Mouse (Mus musculus): ENCODE results near the gene 9230110F15Rik. TPM values are rescaled to one million over a fixed set of nuclear protein-coding genes. Genes with fewer than 3 reads are reported as not detected.
"Not testable (repeated sequence)": the region's sequence is repeated elsewhere in the genome, so short reads cannot be mapped to it uniquely, and the experiment has no call there.

Gene 9230110F15Rik
- polyA plus RNA-seq (2015; fragmentation: Nextera tagmentation; extraction: Ambion mirVana) = not detected in 2 replicates

GRCm38 (mm10) chr9:35844050-35844449, at the start of gene 9230110F15Rik:
Gene 9230110F15Rik, minus strand, starts transcription at chr9:35844150.
- Histone ChIP-seq H3K4me3 (no peak within 1 kb of the TSS), H3K27ac (no peak within 1 kb of the TSS), H3K4me1 (no peaks in the 10 kb centered on the region), H3K9ac (no peak within 1 kb of the TSS), H3K36me3 (no peaks in the 10 kb centered on the region), H3K9me3 (no peaks in the 10 kb centered on the region), H3K27me3 (no peaks in the 10 kb centered on the region), H3K4me2 (no peak within 1 kb of the TSS)
- no peak for ATAC-seq (ENCODE audit: insufficient number of reproducible peaks, insufficient read depth, low FRiP score, low TSS enrichment, low read depth)
- 73% methylated on average over 1 of the region's 1 CpGs for WGBS

DNA sequence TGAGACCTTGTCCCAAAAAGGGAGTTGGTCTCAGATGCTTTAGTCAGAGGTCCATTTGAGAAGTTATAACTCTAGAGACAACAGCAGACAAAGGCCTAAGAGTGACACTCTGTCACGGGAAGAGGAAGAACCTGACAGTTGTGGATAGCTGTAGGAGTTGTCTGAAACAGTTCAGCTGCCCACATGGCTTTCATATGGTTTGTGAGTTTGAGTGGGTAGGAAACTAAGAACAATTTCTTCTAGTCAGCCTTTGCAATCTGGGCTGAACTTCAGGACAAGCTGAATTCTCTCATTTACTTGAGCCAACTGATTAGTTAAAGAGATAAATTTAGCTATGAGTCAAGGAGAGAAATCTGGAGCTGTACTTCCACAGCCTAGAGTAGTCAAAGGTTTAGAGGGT, 49.2 kb upstream of the 9230110F15Rik start:
- WGBS = 58% methylated on average over 1 of the region's 1 CpGs
- H3K4me3 ChIP-seq; H3K4me1 ChIP-seq; H3K4me2 ChIP-seq; H3K27ac ChIP-seq; H3K27me3 ChIP-seq; H3K36me3 ChIP-seq; H3K9ac ChIP-seq; ATAC-seq (ENCODE audit: insufficient number of reproducible peaks, insufficient read depth, low FRiP score, low TSS enrichment, low read depth); H3K9me3 ChIP-seq: not testable (repeated sequence)

- 92% methylated on average over 15 of the region's 15 CpGs for WGBS
These were observed 26.1 kb downstream of the 9230110F15Rik start for GRCm38 (mm10) chr9:35817881-35818280.

GRCm38 (mm10) chr9:35798146-35798545, 45.8 kb downstream of the 9230110F15Rik start:
- no peak overlapping the region for H3K9ac ChIP-seq
- H3K9me3 ChIP-seq = no peaks in the 10 kb centered on the region
- no peak for ATAC-seq (ENCODE audit: insufficient number of reproducible peaks, insufficient read depth, low FRiP score, low TSS enrichment, low read depth)
- no peaks in the 10 kb centered on the region for H3K4me1 ChIP-seq
- H3K36me3 ChIP-seq = no peaks in the 10 kb centered on the region
- H3K4me2 ChIP-seq = no peak overlapping the region
- H3K27ac ChIP-seq = no peak overlapping the region
- no peaks in the 10 kb centered on the region for H3K27me3 ChIP-seq
- no peak overlapping the region for H3K4me3 ChIP-seq

More at GRCm38 (mm10) chr9:35817881-35818280, 26.1 kb downstream of the 9230110F15Rik start:
- peaks cover 12% of the 10 kb centered on the region; the same call in 1 of the 2 replicates for H3K9me3 ChIP-seq
- H3K4me3 ChIP-seq; ATAC-seq (ENCODE audit: insufficient number of reproducible peaks, insufficient read depth, low FRiP score, low TSS enrichment, low read depth); H3K4me1 ChIP-seq; H3K36me3 ChIP-seq; H3K27ac ChIP-seq; H3K4me2 ChIP-seq; H3K27me3 ChIP-seq; H3K9ac ChIP-seq: not testable (repeated sequence)

DNA sequence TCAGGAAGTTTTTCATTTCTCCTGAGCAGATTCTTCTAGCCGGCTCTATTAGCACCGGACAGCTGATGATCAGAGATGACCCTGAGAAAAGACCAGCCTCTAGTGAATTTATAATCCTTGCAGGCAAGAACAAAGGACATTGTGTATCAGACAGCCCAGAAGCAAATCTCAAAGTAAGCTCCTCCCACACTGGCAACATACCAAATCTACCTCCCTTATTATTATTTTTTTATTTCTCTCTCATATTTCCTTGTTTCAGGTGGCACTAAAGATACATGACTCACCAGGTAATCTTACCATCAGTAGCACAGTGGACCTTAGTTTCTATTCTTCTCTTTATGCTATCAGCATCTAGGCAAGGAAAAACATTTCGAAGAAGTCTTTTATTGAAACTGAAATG, 53.9 kb downstream of the 9230110F15Rik start, which contains the start of the genes Gm27235 and D730048I06Rik:
Gene Gm27235 (minus strand): TSS at position 101 of the 400 bp plus-strand sequence.
Gene D730048I06Rik (minus strand): TSS at position 112 of the 400 bp plus-strand sequence.
- no peaks in the 10 kb centered on the region for H3K36me3 ChIP-seq
- ATAC-seq (ENCODE audit: insufficient number of reproducible peaks, insufficient read depth, low FRiP score, low TSS enrichment, low read depth) = no peak
- H3K9me3 ChIP-seq = 0 out of 2 replicates have a peak, but pooled peaks cover 5% of the 10 kb centered on the region
- H3K4me2 ChIP-seq = no peak within 1 kb of the TSS
- H3K4me1 ChIP-seq = no peaks in the 10 kb centered on the region
- WGBS = 91% methylated on average over 3 of the region's 3 CpGs
- no peak within 1 kb of the TSS for H3K9ac ChIP-seq
- H3K4me3 ChIP-seq = no peak within 1 kb of the TSS
- no peaks in the 10 kb centered on the region for H3K27me3 ChIP-seq
- H3K27ac ChIP-seq = no peak within 1 kb of the TSS

Other genes with a start within 250 kb of the 9230110F15Rik start
- not detected in 2 replicates for gene Pate4, start 232.2 kb downstream of the 9230110F15Rik start, polyA plus RNA-seq (2015; fragmentation: Nextera tagmentation; extraction: Ambion mirVana)
- gene Pate3, start 195.9 kb downstream of the 9230110F15Rik start, polyA plus RNA-seq (2015; fragmentation: Nextera tagmentation; extraction: Ambion mirVana) = not detected in 2 replicates
- not detected in 2 replicates for gene Pate1, start 156.8 kb downstream of the 9230110F15Rik start, polyA plus RNA-seq (2015; fragmentation: Nextera tagmentation; extraction: Ambion mirVana)
- not detected in 2 replicates for gene Gm17677, start 103.1 kb downstream of the 9230110F15Rik start, polyA plus RNA-seq (2015; fragmentation: Nextera tagmentation; extraction: Ambion mirVana)
- gene Gm17727, start 66.0 kb downstream of the 9230110F15Rik start, polyA plus RNA-seq (2015; fragmentation: Nextera tagmentation; extraction: Ambion mirVana) = not detected in 2 replicates
- gene Gm27235, start 54.0 kb downstream of the 9230110F15Rik start, polyA plus RNA-seq (2015; fragmentation: Nextera tagmentation; extraction: Ambion mirVana) = not detected in 2 replicates
- gene D730048I06Rik, start 54.0 kb downstream of the 9230110F15Rik start, polyA plus RNA-seq (2015; fragmentation: Nextera tagmentation; extraction: Ambion mirVana) = not detected in 2 replicates
- not detected in 2 replicates for gene 9230113P08Rik, start 64.3 kb upstream of the 9230110F15Rik start, polyA plus RNA-seq (2015; fragmentation: Nextera tagmentation; extraction: Ambion mirVana)

All from embryonic facial prominence, embryonic 13.5 days (tissue).